Mouse (Mus musculus) E14TG2a.4 (cell line): ENCODE measurements around the gene Fam208a.

ENCODE experiments used
- H3K27me3 ChIP-seq: 2 replicates; pipeline ENCODE4 v1.6.1; 2014; ENCODE audit warnings: low read length, control low read depth; ENCODE audit not compliant: insufficient read depth
- H3K36me3 ChIP-seq: 2 replicates; pipeline ENCODE4 v1.6.1; 2014; ENCODE audit warnings: low read length, control low read depth; ENCODE audit not compliant: insufficient read depth
- H3K4me1 ChIP-seq: replicated peaks from 2 replicates; pipeline ENCODE4 v1.6.1; 2014; ENCODE audit warnings: low read depth, low read length, control low read depth
- H3K4me3 ChIP-seq: replicated peaks from 2 replicates; pipeline ENCODE4 v1.5.1; 2014; ENCODE audit warnings: mild to moderate bottlenecking, low read length
- H3K9me3 ChIP-seq: 2 replicates; pipeline ENCODE4 v1.6.1; 2014; ENCODE audit warnings: low read length, control low read depth
- CTCF ChIP-seq: conservative IDR thresholded peaks from 2 replicates; pipeline ENCODE4 v1.5.1; 2014; ENCODE audit warnings: low read length
- NANOG ChIP-seq: IDR thresholded peaks from 2 replicates; pipeline ENCODE4 v1.6.1; 2014; ENCODE audit warnings: borderline replicate concordance, low read length, mixed read lengths
- POU5F1 ChIP-seq: IDR thresholded peaks from 2 replicates; pipeline ENCODE4 v1.6.1; 2014; ENCODE audit warnings: low read length, borderline replicate concordance

Gene Fam208a

GRCm38 (mm10) chr14:27428573-27428972, at the start of gene Fam208a:
Fam208a (plus strand) TSS chr14:27428834.
- Histone ChIP-seq H3K36me3 (peaks cover 73% of the 10 kb centered on the region), H3K4me3 (peak within 1 kb of the TSS; percentile 94), H3K27me3 (no peaks in the 10 kb centered on the region), H3K4me1 (peaks cover 54% of the 10 kb centered on the region), H3K9me3 (peaks cover 7% of the 10 kb centered on the region)
- no peak for TF ChIP-seq CTCF
- TF ChIP-seq POU5F1 = no peak
- TF ChIP-seq NANOG = no peak

GRCm38 (mm10) chr14:27379404-27379803, 49.2 kb upstream of the Fam208a start:
- H3K36me3 ChIP-seq = peaks cover 7% of the 10 kb centered on the region; the same call in 1 of the 2 replicates
- no peaks in the 10 kb centered on the region for H3K27me3 ChIP-seq

GRCm38 (mm10) chr14:27381459-27381858, 47.2 kb upstream of the Fam208a start:
- H3K4me3 ChIP-seq = no peak overlapping the region
- H3K27me3 ChIP-seq = no peaks in the 10 kb centered on the region
- TF ChIP-seq NANOG (no peak), POU5F1 (no peak), CTCF (no peak)
- peaks cover 10% of the 10 kb centered on the region for H3K36me3 ChIP-seq
- no peaks in the 10 kb centered on the region for H3K9me3 ChIP-seq
- H3K4me1 ChIP-seq = peaks cover 37% of the 10 kb centered on the region

More at GRCm38 (mm10) chr14:27379404-27379803, 49.2 kb upstream of the Fam208a start:
- Histone ChIP-seq H3K4me3 (0 out of 2 replicates have a peak overlapping the region, but pooled peaks have one; percentile 17), H3K4me1 (peaks cover 37% of the 10 kb centered on the region), H3K9me3 (no peaks in the 10 kb centered on the region)
- TF ChIP-seq CTCF = no peak
- TF ChIP-seq POU5F1 = no peak
- no peak for TF ChIP-seq NANOG

GRCm38 (mm10) chr14:27383321-27383830, 45.3 kb upstream of the Fam208a start:
- no peaks in the 10 kb centered on the region for H3K9me3 ChIP-seq
- TF ChIP-seq CTCF = no peak
- no peak for TF ChIP-seq NANOG
- TF ChIP-seq POU5F1 = no peak
- peaks cover 24% of the 10 kb centered on the region for H3K36me3 ChIP-seq
- no peak overlapping the region for H3K4me3 ChIP-seq
- H3K27me3 ChIP-seq = no peaks in the 10 kb centered on the region
- H3K4me1 ChIP-seq = peaks cover 53% of the 10 kb centered on the region

GRCm38 (mm10) chr14:27384143-27384542, 44.5 kb upstream of the Fam208a start:
- Histone ChIP-seq H3K4me3 (no peak overlapping the region), H3K9me3 (no peaks in the 10 kb centered on the region), H3K27me3 (no peaks in the 10 kb centered on the region), H3K4me1 (peaks cover 55% of the 10 kb centered on the region), H3K36me3 (peaks cover 26% of the 10 kb centered on the region)
- TF ChIP-seq NANOG (no peak), CTCF (no peak), POU5F1 (no peak)

- Histone ChIP-seq H3K27me3 (no peaks in the 10 kb centered on the region), H3K4me1 (peaks cover 83% of the 10 kb centered on the region), H3K9me3 (no peaks in the 10 kb centered on the region), H3K4me3 (no peak overlapping the region), H3K36me3 (peaks cover 26% of the 10 kb centered on the region)
- TF ChIP-seq NANOG (no peak), CTCF (no peak), POU5F1 (no peak)
Measured at GRCm38 (mm10) chr14:27388616-27389015, 40.0 kb upstream of the Fam208a start.

GRCm38 (mm10) chr14:27389722-27390121, 38.9 kb upstream of the Fam208a start:
- peaks cover 72% of the 10 kb centered on the region for H3K4me1 ChIP-seq
- no peaks in the 10 kb centered on the region for H3K27me3 ChIP-seq
- H3K36me3 ChIP-seq = peaks cover 28% of the 10 kb centered on the region
- H3K9me3 ChIP-seq = no peaks in the 10 kb centered on the region
- TF ChIP-seq NANOG = no peak
- no peak for TF ChIP-seq CTCF
- TF ChIP-seq POU5F1 = no peak
- no peak overlapping the region for H3K4me3 ChIP-seq

GRCm38 (mm10) chr14:27390663-27391062, 38.0 kb upstream of the Fam208a start:
- Histone ChIP-seq H3K4me1 (peaks cover 66% of the 10 kb centered on the region), H3K9me3 (no peaks in the 10 kb centered on the region), H3K36me3 (peaks cover 36% of the 10 kb centered on the region), H3K27me3 (no peaks in the 10 kb centered on the region), H3K4me3 (no peak overlapping the region)
- TF ChIP-seq POU5F1 (no peak), CTCF (no peak), NANOG (no peak)
